Mouse (Mus musculus): ENCODE data around the gene Klhdc10.
A peak's percentile ranks its signal among the peaks of the same experiment; 100 is the strongest.

Gene Klhdc10

DNA sequence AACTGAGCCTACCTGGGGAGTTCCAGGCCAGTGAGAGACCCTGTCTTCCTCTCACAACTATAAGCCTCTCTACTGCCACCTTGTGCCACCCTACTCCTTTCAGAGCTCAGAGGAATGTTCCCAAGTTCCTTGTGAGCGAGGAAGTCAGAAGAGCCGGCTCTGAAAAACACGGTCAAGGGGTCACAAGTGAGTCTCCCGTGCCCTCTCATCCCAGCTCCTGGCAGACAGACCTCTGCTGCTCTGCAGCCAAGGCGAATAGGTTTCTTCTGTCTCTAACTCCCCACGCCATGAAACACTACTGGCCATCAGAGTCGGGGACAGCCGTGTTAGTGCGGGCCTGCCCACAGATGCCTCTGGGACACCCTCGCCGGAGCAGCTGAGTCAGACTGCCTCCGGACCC, 67.0 kb downstream of the Klhdc10 start:
- ATAC-seq (ENCODE audit: low TSS enrichment) = 0 out of 2 replicates have a peak, but pooled peaks have one; percentile 50

DNA sequence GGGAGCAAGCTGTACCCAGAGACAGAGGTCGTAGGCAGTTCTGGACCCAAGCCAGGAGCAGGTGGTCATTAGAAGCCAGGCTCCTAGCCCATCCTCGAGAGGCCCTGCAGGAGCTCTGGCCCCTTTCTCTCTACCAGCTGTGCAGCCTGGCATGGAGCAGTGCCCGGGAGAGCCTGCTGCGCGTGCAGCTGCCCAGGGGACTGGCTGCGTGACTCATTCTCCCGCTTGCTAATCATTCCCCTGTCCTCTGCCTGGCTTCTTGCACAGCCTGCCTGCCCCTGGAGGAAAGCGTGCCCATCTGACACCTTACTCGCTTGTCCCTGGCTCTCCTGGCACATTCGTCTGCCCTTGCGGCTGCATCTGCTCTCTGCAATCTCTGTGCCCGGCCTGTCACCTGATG, 67.7 kb downstream of the Klhdc10 start:
- peak; percentile 58; the same call in 1 of the 2 replicates for ATAC-seq (ENCODE audit: low TSS enrichment)

DNA sequence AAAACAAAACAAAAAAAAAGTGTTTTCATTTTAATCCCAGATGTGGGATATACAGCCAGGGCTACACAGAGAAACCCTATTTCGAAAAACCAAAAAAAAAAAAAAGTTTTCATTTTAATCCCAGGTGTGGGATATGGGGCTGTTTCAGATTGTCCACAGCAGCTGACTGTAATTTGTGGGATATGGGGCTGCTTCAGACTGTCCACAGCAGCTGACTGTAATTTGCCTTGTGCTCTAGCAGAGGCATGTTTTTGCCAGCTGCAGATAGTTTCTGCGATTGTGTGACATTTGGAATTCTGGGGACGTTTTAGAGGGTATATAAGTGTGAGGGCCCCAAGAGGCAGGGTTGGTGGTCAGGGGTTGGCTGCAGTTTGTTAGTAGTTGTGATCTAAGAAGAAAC, 70.0 kb downstream of the Klhdc10 start:
- no peak for ATAC-seq (ENCODE audit: low TSS enrichment)

DNA sequence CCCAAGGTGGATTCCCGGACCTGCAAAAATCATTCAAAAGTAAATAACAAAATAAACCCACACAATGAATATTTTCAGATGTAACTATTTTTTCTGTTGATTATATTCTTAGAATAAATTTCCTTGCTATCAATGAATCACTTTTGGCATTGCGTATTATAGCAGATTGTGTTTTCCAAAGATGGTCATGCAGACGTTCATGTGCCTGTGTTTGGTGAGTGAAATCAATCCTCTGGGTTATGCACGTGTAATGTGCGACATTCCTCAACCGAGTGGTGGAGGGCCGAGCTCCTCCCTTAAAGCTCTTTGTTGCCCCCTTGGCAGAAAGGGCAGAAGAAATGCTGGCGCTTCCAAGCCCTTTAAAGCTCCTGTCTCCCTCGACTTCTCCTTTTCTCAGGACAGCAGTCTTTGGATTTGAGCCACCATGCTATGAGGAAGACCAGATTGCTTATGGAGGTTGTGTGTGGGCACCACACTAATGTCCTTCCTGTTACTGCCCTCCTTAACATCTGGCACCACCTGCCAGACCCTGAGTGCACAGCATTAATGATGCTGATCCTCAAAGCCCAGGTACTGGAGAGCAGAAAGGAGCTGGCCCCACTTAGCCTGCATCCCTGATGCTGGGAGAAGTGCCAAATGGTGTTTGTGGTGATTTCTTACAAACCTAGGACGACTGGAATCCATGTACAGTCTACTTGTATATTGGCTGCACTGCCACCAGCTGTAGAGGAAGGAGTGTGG, 74.5 kb downstream of the Klhdc10 start:
- no peak for ATAC-seq (ENCODE audit: low TSS enrichment)

DNA sequence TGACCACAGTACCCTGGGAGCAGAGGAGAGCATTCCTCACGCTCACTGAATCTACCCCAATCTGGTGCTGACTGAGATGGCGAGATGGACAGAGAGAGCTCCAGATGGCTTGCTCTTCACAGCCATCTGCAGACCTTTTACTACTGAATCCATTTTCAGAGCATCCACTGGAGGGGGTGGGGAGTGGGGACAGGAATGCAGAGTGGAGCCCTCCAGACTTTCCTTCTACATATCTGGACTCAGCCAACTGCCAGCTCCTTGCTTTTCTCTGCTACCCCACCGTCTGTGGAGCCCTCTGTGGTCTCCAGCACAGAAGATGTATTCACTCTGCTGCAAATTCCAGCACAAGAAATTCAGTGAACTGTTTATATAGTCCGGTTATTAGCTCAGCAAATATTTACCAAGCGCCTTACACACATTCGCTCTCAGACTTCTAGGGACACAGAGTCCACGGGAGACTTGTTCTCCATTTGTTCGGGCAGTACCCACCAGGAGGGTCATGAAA, 75.6 kb downstream of the Klhdc10 start:
- no peak; the same call in 1 of the 2 replicates for ATAC-seq (ENCODE audit: low TSS enrichment)

DNA sequence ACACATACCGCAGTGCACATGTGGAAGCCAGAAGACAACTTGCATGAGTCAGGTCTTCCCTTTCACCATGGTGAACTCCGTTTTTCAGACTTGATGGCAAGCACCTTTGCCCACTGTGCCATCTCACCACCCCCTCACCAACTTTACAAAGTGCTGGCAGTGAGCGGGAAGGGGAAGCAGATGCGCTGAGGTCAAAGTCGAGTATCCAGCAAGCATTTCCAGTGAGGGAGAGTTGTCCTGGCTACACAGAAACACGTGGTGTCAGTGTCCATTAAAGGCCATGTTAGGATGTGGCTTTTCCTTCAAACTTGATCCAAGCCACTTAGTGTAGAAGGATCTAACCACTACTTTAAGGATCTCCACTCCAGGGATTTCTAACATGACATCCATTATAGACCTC, 76.1 kb downstream of the Klhdc10 start:
- no peak for ATAC-seq (ENCODE audit: low TSS enrichment)

DNA sequence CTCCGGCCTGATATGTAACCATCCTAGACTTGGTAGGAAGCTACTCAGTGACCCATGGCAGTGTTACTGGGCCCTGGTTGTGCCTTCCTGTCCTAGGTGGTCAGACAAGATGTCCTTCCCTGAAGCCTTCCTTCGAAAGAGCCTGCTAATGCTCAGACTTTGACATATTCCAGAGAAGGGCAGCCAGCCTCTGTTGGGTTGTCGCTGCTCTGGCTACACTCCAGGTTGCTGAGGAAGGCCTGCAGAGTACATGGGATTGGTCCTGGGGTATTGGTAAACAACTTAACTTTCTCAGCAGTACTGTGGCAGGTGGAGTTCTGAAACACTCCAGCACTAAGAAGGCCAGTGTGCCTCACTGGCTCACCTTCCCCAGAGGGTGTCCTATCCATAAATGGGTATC, 77.8 kb downstream of the Klhdc10 start:
- no peak for ATAC-seq (ENCODE audit: low TSS enrichment)

DNA sequence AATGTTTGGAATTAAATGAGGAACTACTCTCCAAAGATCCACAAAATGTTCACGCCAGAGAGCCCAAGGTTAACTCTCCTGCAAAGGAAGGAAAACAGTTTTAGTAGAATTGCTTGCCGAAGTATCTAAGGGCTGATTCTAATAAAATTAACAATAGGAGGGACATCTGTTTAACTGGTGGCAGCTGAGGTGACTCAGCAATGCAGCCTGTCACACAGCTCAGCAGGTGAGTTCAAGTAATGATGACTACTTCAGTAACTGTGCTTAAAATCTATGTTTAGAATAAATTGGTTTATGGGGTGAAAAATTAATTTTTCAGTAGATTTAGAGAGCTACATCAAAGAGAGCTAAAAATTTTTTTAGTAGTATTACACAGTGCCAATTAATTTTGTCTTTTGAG, 81.2 kb downstream of the Klhdc10 start:
- no peak for ATAC-seq (ENCODE audit: low TSS enrichment)

DNA sequence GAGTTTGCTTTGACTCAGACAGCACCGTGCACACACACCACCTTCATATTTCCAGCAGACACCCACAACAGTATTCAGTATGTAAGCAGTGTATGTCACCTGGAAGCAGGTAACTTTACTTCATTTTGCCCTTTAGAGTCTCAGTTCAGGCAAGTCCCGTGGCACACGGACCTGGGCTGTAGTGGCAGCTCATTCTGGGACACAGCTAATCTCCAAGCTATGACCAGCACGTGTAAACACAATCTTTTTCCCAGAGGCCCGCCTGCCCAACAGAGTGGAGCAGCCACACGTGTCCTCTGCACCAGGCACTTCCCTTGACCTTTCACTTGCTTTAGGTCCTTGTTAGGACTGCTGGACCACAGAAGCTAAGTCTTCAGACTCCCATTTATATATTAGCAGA, 84.8 kb downstream of the Klhdc10 start:
- ATAC-seq (ENCODE audit: low TSS enrichment) = no peak

DNA sequence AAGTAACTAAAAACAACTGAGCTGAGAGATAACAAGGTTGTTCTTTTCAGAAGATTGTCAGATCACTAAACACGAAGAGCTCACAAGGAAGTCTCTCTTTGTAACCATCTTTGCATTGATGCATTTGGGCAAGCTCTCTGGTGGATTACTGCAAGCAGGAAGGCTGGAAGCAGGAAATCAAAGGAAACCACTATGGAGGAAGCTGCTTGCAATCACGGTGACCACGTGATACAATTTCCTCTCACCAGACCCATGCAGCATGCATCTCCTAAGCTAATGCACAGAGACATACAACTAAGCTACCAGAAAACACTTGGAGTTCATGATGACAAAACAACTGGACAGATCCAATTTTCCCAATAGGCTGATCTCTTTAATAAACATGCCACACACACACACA, 97.4 kb downstream of the Klhdc10 start:
- no peak for ATAC-seq (ENCODE audit: low TSS enrichment)

All from frontal cortex, adult (tissue).